Mouse (Mus musculus) limb, embryonic 13.5 days (tissue): Measurements from ENCODE around the gene Mmp25. TPM values are rescaled to one million over a fixed set of nuclear protein-coding genes. Genes with fewer than 3 reads are reported as not detected.

Source experiments
- ATAC-seq: fragments of 200-750 bp; cut with Nextera tagmentation; 2 replicates; pipeline ENCODE4 v1.8.0; 2017; ENCODE audit warnings: low read depth, moderate number of reproducible peaks, moderate TSS enrichment; ENCODE audit not compliant: low FRiP score
- H3K27ac ChIP-seq: fragments of 300-500 bp; sonication (generic); 2 replicates; pipeline ENCODE4 v1.5.1; 2015; ENCODE audit warnings: inconsistent platforms, mild to moderate bottlenecking, moderate library complexity
- H3K27me3 ChIP-seq: fragments of 300-500 bp; sonication (generic); 2 replicates; pipeline ENCODE4 v1.6.1; 2015; ENCODE audit warnings: mild to moderate bottlenecking, inconsistent platforms
- H3K36me3 ChIP-seq: fragments of 300-500 bp; sonication (generic); 2 replicates; pipeline ENCODE4 v1.6.1; 2015; ENCODE audit warnings: inconsistent platforms, mild to moderate bottlenecking, moderate library complexity
- H3K4me1 ChIP-seq: fragments of 300-500 bp; sonication (generic); 2 replicates; pipeline ENCODE4 v1.6.1; 2015; ENCODE audit warnings: inconsistent platforms
- H3K4me2 ChIP-seq: fragments of 300-500 bp; sonication (generic); replicated peaks from 2 replicates; pipeline ENCODE4 v1.6.1; 2015; ENCODE audit warnings: inconsistent platforms, mild to moderate bottlenecking, moderate library complexity
- H3K4me3 ChIP-seq: fragments of 300-500 bp; sonication (generic); 2 replicates; pipeline ENCODE4 v1.5.1; 2015; ENCODE audit warnings: moderate library complexity, mild to moderate bottlenecking, inconsistent platforms
- H3K9ac ChIP-seq: fragments of 300-500 bp; sonication (generic); 2 replicates; pipeline ENCODE4 v1.6.1; 2015; ENCODE audit warnings: mild to moderate bottlenecking, inconsistent platforms
- H3K9me3 ChIP-seq: fragments of 300-500 bp; sonication (generic); 2 replicates; pipeline ENCODE4 v1.6.1; 2016; ENCODE audit warnings: inconsistent platforms
- WGBS: fragments of 180-500 bp; shearing (Covaris S2); methylation state at CpG from one replicate; pipeline ENCODE4 v1.1.7; 2015; 5-methylcytosine and 5-hydroxymethylcytosine counted together
- polyA plus RNA-seq: library from polyadenylated mRNA; unstranded; fragments of >200 nt; fragmentation: Nextera tagmentation; extraction: Ambion mirVana; gene quantifications from 2 replicates; pipeline ENCODE4 v1.2.1, GENCODE M21; 2015

Mmp25 gene
- 0.81 and 1.0 TPM in 2 replicates for polyA plus RNA-seq

DNA sequence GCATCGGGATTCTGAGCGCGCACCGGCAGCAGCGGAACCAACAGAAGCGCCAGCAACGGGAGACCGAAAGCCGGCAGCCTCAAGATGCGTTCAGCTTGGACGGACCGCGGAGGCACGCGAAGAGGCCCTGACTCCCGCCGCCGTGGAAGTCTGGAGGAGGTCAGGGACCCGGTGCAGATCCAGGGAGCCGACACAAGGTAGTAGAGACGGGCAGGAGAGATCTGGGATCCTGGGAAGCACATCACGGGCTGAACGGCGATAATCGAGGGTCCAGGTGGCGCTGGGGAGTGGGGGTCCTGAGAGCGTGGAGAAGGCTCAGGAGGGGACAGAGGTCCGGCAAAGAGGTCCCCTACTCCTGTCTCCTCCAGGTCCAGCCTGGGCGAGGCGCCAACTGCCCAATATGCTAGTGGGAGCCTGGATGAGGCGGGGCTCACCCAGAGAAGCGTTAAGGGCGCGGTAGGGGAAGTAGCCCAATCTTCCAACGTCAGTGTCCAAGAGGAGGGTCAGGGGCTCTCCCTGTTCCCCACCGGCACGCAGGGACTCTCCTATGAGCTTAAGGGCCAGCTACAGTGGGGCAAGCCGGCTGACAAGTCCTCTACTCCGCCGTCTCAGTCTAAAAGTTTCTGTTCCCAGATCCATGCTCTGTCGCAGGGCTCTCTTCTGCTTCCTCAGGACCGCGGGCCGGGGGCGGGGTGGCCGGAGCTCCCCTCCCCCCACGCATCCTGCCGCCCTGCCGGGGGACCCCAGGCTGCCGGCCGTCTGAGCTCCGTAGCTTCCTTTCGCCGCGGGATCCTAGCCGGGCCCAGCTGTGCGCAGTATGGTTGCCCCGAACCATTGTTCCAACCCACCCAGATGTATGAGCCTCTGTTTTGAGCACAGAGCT, at the start of gene Mmp25:
TSS of gene Mmp25 (minus strand) at position 665 of the 883 bp plus-strand sequence.
- WGBS = under 1% methylated on average over 58 of the region's 58 CpGs
- ATAC-seq = peak; percentile 33

DNA sequence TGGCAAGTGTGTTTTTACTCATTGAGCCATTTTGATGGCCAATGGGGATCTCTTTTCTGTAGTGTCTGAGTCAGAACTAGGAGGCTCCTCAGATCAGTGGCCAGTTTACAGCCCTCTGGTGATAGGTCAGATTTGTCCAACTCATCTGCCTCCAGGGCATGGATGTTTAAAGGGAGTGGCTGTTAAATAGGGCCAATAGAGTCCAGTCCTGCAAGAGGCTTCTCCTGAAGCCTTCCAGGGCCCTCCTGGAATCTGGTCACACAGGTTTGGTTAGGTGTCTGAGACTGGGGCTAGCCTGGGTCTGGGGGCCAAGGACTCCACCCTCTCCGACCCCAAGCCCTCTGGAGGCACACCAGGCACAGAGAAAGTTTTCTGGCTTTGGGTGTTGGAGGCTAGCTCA, 49.4 kb upstream of the Mmp25 start:
- Histone ChIP-seq H3K27ac (no peak overlapping the region), H3K4me2 (no peak overlapping the region), H3K9ac (no peak overlapping the region), H3K4me1 (peaks cover 18% of the 10 kb centered on the region), H3K36me3 (no peaks in the 10 kb centered on the region), H3K4me3 (no peak overlapping the region), H3K9me3 (no peaks in the 10 kb centered on the region), H3K27me3 (peaks cover 25% of the 10 kb centered on the region)
- 67% methylated on average over 1 of the region's 1 CpGs for WGBS
- no peak for ATAC-seq

More for the DNA sequence above, at the start of gene Mmp25:
- peaks cover 9% of the 10 kb centered on the region; the same call in 1 of the 2 replicates for H3K4me1 ChIP-seq
- H3K9me3 ChIP-seq = 0 out of 2 replicates have a peak, but pooled peaks cover 4% of the 10 kb centered on the region
- H3K4me2 ChIP-seq = peak within 1 kb of the TSS; percentile 79
- no peaks in the 10 kb centered on the region for H3K36me3 ChIP-seq
- no peak within 1 kb of the TSS for H3K27ac ChIP-seq
- H3K4me3 ChIP-seq = peak within 1 kb of the TSS; percentile 49
- peak within 1 kb of the TSS; percentile 65 for H3K9ac ChIP-seq
- H3K27me3 ChIP-seq = peaks cover 40% of the 10 kb centered on the region

DNA sequence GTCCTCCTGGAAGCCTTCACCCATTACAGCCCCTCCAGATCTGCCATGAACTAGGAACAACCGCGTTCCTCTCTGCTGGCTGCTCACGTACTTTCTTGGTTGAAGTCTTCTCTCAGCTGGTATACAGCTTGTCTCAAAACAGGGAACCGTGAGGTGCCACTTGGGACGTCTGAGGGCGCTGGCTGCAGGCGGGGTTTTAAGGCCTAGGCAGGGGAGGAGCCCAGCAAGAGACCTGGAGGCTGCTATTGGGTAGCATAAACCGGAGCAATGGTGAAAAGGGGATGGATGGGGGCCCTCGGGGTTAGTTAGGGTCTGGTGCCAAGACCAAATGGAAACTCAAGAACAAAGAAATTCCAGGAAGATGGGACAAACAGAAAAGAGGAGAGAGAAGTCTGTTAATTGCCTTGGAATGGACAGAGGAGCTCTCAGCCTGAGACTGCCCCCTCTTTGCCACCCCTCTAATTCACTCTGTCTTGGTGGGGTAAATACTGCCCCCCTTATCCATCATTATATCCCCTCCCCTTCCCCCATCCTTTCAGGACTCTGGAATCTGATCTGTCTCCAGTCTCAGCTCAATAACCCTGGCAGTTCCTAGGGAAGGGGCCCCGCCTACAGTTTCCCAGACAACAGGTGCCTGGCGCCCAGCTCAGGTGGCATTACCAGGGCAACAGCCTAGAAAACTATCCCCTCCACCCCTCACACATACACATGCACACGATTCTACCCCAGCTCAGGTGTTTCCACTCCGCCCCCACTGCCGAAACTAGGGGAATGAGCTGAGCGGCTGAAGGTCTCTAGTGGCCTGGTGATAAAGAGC, 39.0 kb upstream of the Mmp25 start, which contains the start of gene Cldn9:
TSS of gene Cldn9 (minus strand) at position 171 of the 817 bp plus-strand sequence.
- Histone ChIP-seq H3K9ac (peak within 1 kb of the TSS; percentile 48), H3K27me3 (peaks cover 54% of the 10 kb centered on the region)

DNA sequence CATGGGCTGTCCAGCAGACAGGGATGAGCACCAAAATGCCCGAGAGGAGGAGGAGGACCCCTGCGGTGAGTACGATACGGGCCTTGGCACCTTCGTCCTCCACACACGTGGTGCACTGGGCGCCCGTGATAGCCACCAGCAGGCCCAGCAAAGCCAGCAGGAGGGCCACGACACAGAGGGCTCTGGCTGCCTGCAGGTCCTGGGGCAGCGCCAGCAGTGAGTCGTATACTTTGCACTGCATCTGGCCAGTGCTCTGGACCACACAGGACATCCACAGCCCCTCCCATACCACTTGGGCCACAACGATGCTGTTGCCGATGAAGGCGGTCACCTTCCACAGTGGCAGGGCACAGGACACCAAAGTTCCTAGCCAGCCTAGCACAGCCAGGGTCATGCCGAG, 38.1 kb upstream of the Mmp25 start:
- 12% methylated on average over 15 of the region's 15 CpGs for WGBS
- peaks cover 31% of the 10 kb centered on the region for H3K4me1 ChIP-seq
- 0 out of 2 replicates have a peak, but pooled peaks have one; percentile 4 for ATAC-seq
- H3K27me3 ChIP-seq = peaks cover 63% of the 10 kb centered on the region
- H3K9ac ChIP-seq = peak overlapping the region; percentile 48; the same call in 1 of the 2 replicates
- H3K27ac ChIP-seq = no peak overlapping the region
- no peaks in the 10 kb centered on the region for H3K36me3 ChIP-seq
- H3K4me2 ChIP-seq = peak overlapping the region; percentile 51
- no peaks in the 10 kb centered on the region for H3K9me3 ChIP-seq
- peak overlapping the region; percentile 28 for H3K4me3 ChIP-seq

More for the DNA sequence above, 39.0 kb upstream of the Mmp25 start, which contains the start of gene Cldn9:
- WGBS = 11% methylated on average over 15 of the region's 15 CpGs
- H3K9me3 ChIP-seq = no peaks in the 10 kb centered on the region
- peak within 1 kb of the TSS; percentile 51 for H3K4me2 ChIP-seq
- H3K4me3 ChIP-seq = peak within 1 kb of the TSS; percentile 28
- H3K36me3 ChIP-seq = no peaks in the 10 kb centered on the region
- H3K4me1 ChIP-seq = peaks cover 30% of the 10 kb centered on the region
- 0 out of 2 replicates have a peak within 1 kb of the TSS, but pooled peaks have one; percentile 39 for H3K27ac ChIP-seq
- ATAC-seq = peak; percentile 72

DNA sequence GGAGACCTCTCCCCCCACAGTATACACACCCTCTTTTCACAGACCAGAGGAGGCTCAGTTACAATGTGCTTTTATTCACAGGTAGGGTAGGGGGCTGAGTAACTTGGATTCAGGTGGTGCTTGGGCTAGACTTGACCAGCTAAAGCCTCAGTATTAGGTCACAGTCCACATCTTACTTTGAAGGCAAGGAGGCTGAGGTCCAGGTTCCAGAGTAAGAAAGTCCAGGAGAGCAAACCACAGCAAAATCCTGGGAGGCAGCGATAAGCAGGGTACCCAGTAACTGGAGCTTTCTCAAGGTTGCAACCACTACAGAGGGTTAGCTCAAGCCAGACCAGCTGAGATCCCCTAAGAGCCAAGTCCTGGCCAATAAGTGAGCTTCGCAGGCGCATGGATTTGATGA, 37.5 kb upstream of the Mmp25 start:
- no peak for ATAC-seq
- peak overlapping the region; percentile 28; the same call in 1 of the 2 replicates for H3K4me3 ChIP-seq
- peak overlapping the region; percentile 51 for H3K4me2 ChIP-seq
- no peaks in the 10 kb centered on the region for H3K9me3 ChIP-seq
- no peak overlapping the region for H3K9ac ChIP-seq
- peaks cover 64% of the 10 kb centered on the region for H3K27me3 ChIP-seq
- H3K4me1 ChIP-seq = peaks cover 34% of the 10 kb centered on the region
- WGBS = 65% methylated on average over 3 of the region's 3 CpGs
- H3K27ac ChIP-seq = no peak overlapping the region
- H3K36me3 ChIP-seq = no peaks in the 10 kb centered on the region

DNA sequence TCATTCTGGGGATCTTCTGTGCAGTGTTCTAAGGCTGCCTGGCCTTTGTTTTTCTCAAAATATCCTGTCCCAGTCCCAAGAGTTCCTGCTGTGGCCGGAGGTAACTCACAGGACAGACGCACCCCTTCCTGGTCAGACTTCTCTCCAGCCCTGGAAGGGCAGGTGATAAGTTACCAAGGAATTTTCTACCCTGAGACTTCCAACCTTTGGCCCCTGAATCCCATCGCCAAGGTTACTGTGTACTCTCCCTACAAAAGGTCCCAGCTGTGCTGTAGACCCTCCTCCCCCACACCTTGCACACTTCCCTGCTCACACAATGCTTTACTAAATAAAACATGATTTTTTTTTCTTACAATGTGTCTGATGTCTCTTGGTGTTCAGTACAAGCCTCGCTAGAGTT, 37.0 kb upstream of the Mmp25 start:
- ATAC-seq = no peak

DNA sequence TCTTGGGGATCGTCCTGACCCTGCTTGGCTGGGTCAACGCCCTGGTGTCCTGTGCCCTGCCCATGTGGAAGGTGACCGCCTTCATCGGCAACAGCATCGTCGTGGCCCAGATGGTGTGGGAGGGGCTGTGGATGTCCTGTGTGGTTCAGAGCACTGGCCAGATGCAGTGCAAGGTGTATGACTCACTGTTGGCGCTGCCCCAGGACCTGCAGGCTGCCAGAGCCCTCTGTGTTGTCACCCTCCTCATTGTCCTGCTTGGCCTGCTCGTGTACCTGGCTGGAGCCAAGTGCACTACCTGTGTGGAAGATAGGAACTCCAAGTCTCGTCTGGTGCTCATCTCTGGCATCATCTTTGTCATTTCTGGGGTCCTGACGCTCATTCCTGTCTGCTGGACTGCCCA, 36.0 kb upstream of the Mmp25 start:
- ATAC-seq = no peak
- WGBS = 65% methylated on average over 10 of the region's 10 CpGs
- Histone ChIP-seq H3K36me3 (no peaks in the 10 kb centered on the region), H3K9ac (no peak overlapping the region), H3K27me3 (peaks cover 71% of the 10 kb centered on the region), H3K27ac (no peak overlapping the region), H3K4me1 (peaks cover 44% of the 10 kb centered on the region), H3K4me3 (no peak overlapping the region), H3K4me2 (no peak overlapping the region), H3K9me3 (no peaks in the 10 kb centered on the region)

More for the DNA sequence above, 37.0 kb upstream of the Mmp25 start:
- Histone ChIP-seq H3K4me2 (0 out of 2 replicates have a peak overlapping the region, but pooled peaks have one; percentile 51), H3K4me3 (no peak overlapping the region), H3K9me3 (no peaks in the 10 kb centered on the region), H3K27me3 (peaks cover 64% of the 10 kb centered on the region), H3K36me3 (no peaks in the 10 kb centered on the region), H3K27ac (no peak overlapping the region), H3K9ac (no peak overlapping the region), H3K4me1 (peaks cover 36% of the 10 kb centered on the region)
- WGBS = 62% methylated on average over 4 of the region's 4 CpGs

DNA sequence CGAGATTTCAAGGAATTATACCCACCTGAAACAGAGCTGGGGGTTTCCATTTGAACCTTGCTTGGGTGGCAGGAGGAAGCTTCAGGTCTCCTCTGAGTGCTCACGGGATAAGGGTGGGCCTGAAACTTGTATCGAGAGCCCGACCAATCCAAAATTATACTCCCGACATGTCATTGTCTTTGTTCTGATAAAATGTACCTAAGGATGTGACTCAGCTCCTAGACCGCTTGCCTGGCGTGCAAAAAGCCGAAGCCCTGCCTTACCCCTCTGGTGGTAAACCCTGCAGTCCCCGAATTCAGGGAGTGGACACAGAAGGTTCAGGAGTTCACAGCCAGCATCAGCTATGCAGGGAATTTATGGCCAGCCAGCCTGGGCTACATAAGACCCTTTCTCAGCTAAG, 35.3 kb upstream of the Mmp25 start:
- no peak for ATAC-seq
- peaks cover 79% of the 10 kb centered on the region for H3K27me3 ChIP-seq
- H3K9me3 ChIP-seq = no peaks in the 10 kb centered on the region
- 72% methylated on average over 9 of the region's 9 CpGs for WGBS
- H3K27ac ChIP-seq = no peak overlapping the region
- no peak overlapping the region for H3K9ac ChIP-seq
- H3K36me3 ChIP-seq = no peaks in the 10 kb centered on the region
- H3K4me3 ChIP-seq = peak overlapping the region; percentile 35; the same call in 1 of the 2 replicates
- peak overlapping the region; percentile 58 for H3K4me2 ChIP-seq
- peaks cover 51% of the 10 kb centered on the region for H3K4me1 ChIP-seq

DNA sequence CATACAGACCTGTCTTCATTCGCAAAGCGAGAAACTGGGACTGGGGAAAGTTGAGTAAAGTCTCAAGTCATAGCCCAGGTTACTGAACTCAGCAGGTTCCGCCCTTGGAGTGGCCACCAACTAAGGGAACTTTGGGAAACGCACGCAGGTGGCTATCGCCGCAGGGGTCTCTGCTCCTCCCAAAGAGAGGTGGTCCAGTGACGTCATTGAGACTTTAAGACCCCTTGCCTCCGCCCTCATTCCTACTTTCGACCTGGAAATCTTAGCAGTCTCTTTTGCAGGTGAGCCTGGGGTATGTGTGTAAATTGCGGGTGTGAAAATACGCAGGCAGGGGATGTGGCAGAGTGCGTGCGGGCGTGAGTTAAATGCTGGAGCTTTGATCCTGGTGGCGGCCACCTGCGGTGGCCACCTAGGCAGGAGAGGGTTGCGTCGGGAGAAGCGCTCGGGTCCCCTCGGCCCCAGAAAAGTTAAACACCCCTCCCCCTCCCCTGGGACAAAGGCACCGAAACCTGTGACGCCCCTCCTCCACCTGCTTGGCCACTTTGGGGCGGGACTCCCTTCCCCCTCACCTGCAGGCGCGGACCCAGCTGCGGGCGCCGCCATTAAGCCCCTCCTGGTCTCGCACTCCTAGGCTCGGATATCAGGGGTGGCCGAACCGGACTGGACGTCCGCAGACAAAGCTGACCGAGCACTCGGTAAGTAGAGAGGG, 34.2 kb upstream of the Mmp25 start, which contains the start of gene Cldn6:
TSS of gene Cldn6 (plus strand) at position 123 of the 709 bp plus-strand sequence.
- Histone ChIP-seq H3K4me1 (peaks cover 57% of the 10 kb centered on the region), H3K27me3 (peaks cover 86% of the 10 kb centered on the region), H3K9me3 (no peaks in the 10 kb centered on the region), H3K27ac (no peak within 1 kb of the TSS), H3K4me3 (peak within 1 kb of the TSS; percentile 35), H3K36me3 (no peaks in the 10 kb centered on the region), H3K9ac (no peak within 1 kb of the TSS; the same call in 1 of the 2 replicates), H3K4me2 (peak within 1 kb of the TSS; percentile 58)
- 2% methylated on average over 38 of the region's 38 CpGs for WGBS
- no peak for ATAC-seq

DNA sequence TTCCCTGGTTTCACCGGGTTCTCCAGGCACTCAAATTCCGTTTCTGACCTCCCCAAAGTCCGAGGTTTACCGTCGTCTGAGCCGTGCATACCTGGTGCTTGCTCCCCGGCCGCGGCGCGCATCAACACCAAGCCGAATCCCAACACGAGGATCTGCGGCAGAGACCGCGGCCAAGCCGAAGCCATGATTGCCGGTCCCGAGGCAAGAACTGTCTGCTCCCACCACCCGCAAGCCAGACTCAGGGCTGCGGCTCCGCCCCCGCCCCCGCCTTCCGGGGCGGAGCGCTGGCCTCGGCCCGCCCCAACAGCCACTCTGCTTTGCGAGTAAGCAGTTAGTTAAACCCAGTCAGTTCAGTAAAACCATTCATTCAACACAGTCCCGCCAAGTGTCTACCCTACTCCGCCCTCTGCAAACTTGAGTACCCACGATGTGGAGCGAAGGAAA, 32.2 kb upstream of the Mmp25 start, which contains the start of gene Tnfrsf12a:
TSS of gene Tnfrsf12a (minus strand) at position 233 of the 444 bp plus-strand sequence.
- H3K27me3 ChIP-seq = peaks cover 66% of the 10 kb centered on the region
- peak within 1 kb of the TSS; percentile 65 for H3K4me3 ChIP-seq
- peak within 1 kb of the TSS; percentile 67 for H3K9ac ChIP-seq
- under 1% methylated on average over 34 of the region's 34 CpGs for WGBS
- H3K4me1 ChIP-seq = peaks cover 50% of the 10 kb centered on the region
- H3K36me3 ChIP-seq = no peaks in the 10 kb centered on the region
- H3K9me3 ChIP-seq = no peaks in the 10 kb centered on the region
- no peak within 1 kb of the TSS; the same call in 1 of the 2 replicates for H3K27ac ChIP-seq
- ATAC-seq = peak; percentile 21; the same call in 1 of the 2 replicates
- peak within 1 kb of the TSS; percentile 95 for H3K4me2 ChIP-seq

DNA sequence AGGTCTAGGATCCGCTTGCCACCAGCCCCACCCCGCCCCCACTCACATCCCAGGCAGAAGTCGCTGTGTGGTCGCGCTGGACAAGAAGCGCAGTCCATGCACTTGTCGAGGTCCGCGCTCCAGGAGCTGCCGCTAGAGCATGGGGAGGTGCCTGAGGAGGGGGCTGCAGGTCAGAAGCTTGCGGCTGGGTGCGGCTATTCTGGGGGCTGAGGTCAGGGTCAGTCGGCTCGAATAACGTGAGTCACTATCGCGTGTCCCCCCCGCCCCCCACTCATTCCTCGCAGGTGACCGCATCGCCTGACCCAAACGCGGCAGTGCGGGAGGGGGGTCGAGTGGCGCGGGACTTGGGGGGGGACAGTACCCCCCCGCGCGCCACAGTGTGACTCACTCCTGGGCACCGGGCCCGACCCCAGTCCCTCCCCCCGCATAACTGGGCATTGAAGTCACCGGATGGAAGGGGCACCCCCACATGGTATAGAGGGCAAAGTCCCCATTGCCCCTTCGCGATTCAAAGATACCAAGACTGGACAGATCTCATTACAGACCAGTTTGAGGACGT, 31.5 kb upstream of the Mmp25 start:
- Histone ChIP-seq H3K27ac (no peak overlapping the region), H3K9ac (peak overlapping the region; percentile 67), H3K36me3 (no peaks in the 10 kb centered on the region), H3K27me3 (peaks cover 58% of the 10 kb centered on the region), H3K4me3 (peak overlapping the region; percentile 65), H3K9me3 (no peaks in the 10 kb centered on the region), H3K4me1 (peaks cover 48% of the 10 kb centered on the region), H3K4me2 (peak overlapping the region; percentile 95)
- no peak for ATAC-seq
- 1% methylated on average over 37 of the region's 37 CpGs for WGBS
